Mouse (Mus musculus) erythroblast, embryonic 14.5 days (primary cell): ENCODE data around the gene Vsir.

Source experiments
- GATA1 ChIP-seq: IDR thresholded peaks from 2 replicates; pipeline ENCODE4 v1.6.1; 2012; ENCODE audit warnings: low read length, inconsistent platforms, mixed read lengths
- TAL1 ChIP-seq: IDR thresholded peaks from 3 replicates; pipeline ENCODE4 v1.6.1; 2012; ENCODE audit warnings: low read length, inconsistent platforms, mixed read lengths

- TF ChIP-seq GATA1 (no peak), TAL1 (no peak)
Observed at GRCm38 (mm10) chr10:60303419-60303818, 43.2 kb upstream of the Vsir start.
